Mouse (Mus musculus) G1E (cell line): ENCODE measurements at regions not wholly inside any gene's neighbourhood (a gene's known extent, or its start where the extent isn't known, plus 50 kb on each side); places are given as distances from the start of the nearest gene placed in this dataset.

Experiments used
- ATAC-seq: 2 replicates; pipeline ENCODE4 v1.8.0; 2016; ENCODE audit warnings: mild to moderate bottlenecking; ENCODE audit not compliant: insufficient number of reproducible peaks, poor library complexity, low FRiP score, severe bottlenecking; ENCODE audit errors: extremely low read depth
- DNase-seq: peaks from one replicate; pipeline ENCODE4 v3.0.0; 2012; ENCODE audit warnings: low spot score
- H3K27me3 ChIP-seq: 2 replicates; pipeline ENCODE4 v1.6.1; 2012; ENCODE audit warnings: mild to moderate bottlenecking, low read length, inconsistent platforms; ENCODE audit not compliant: insufficient read depth
- H3K36me3 ChIP-seq: replicated peaks from 2 replicates; pipeline ENCODE3; 2012; ENCODE audit warnings: mild to moderate bottlenecking, inconsistent platforms
- H3K4me1 ChIP-seq: 2 replicates; pipeline ENCODE4 v1.6.1; 2012; ENCODE audit warnings: low read depth, low read length, inconsistent platforms, mixed read lengths; ENCODE audit not compliant: insufficient read depth
- H3K4me3 ChIP-seq: 2 replicates; pipeline ENCODE4 v1.5.1; 2012; ENCODE audit warnings: low read depth, mild to moderate bottlenecking, inconsistent platforms, low read length, moderate library complexity, mixed read lengths
- H3K9me3 ChIP-seq: replicated peaks from 2 replicates; pipeline ENCODE4 v1.6.1; 2012; ENCODE audit warnings: inconsistent platforms
- CTCF ChIP-seq: IDR thresholded peaks from 2 replicates; pipeline ENCODE4 v1.5.1; 2012; ENCODE audit warnings: low read depth, low read length, inconsistent platforms, mixed read lengths
- GATA1 ChIP-seq: IDR thresholded peaks from 2 replicates; pipeline ENCODE4 v1.6.1; 2012; ENCODE audit warnings: borderline replicate concordance, low read length, inconsistent platforms, mixed read lengths
- GATA2 ChIP-seq: IDR thresholded peaks from 2 replicates; pipeline ENCODE4 v1.6.1; 2012; ENCODE audit warnings: low read depth, low read length, inconsistent platforms, borderline replicate concordance
- POLR2AphosphoS5 ChIP-seq: IDR thresholded peaks from 2 replicates; pipeline ENCODE4 v1.6.1; 2012; ENCODE audit warnings: low read depth, low read length, inconsistent platforms; ENCODE audit not compliant: insufficient replicate concordance
- TAL1 ChIP-seq: conservative IDR thresholded peaks from 2 replicates; pipeline ENCODE4 v1.6.1; 2012; ENCODE audit warnings: low read depth, low read length, inconsistent platforms, mixed read lengths

DNA sequence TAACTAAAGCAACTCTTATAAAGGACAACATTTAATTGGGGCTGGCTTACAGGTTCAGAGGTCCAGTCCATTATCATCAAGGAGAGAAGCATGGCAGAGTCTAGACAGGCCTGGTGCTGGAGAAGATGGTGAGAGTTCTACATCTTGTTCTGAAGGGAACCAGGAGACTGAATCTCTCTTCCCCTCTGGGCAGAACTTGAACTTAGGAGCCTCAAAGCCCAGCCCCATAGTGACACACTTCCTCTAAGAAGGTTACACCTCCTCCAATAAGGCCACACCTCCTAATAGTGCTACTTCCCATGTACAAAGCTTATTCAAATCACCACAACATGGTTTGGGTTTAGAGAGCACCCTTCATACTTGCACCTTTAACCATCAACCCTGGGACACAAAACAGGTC lies 136.5 kb upstream of the Nabp1 start:
- no peaks in the 10 kb centered on the region for H3K4me1 ChIP-seq
- no peaks in the 10 kb centered on the region for H3K36me3 ChIP-seq
- peaks cover 2% of the 10 kb centered on the region; the same call in 1 of the 2 replicates for H3K27me3 ChIP-seq
- H3K4me3 ChIP-seq, result no peak overlapping the region
- no peaks in the 10 kb centered on the region for H3K9me3 ChIP-seq
- DNase-seq (no peak), ATAC-seq (no peak)
- no peak for TF ChIP-seq GATA1
- no peak for TF ChIP-seq POLR2AphosphoS5
- no peak for TF ChIP-seq CTCF
- no peak for TF ChIP-seq GATA2
- no peak for TF ChIP-seq TAL1

DNA sequence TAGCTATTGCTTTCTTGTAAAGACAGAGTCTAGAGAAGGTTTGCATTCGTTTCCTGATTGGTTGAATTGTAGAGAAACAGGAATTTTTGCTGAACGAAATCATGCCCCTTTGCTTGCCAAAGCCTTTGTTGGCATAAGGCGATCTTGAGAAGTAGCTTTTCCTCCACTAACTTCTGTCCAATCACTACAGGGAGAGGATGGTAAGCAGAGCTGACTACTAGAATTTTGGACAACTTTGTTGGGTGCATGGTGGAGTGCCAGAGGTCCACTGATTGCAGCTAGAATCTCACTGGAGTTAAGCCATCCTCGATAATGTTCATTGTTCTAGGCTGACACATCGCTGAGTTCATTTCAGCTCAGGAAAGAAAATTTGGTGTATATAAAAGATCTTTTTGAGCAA lies 131.1 kb upstream of the Nabp1 start:
- no peaks in the 10 kb centered on the region; the same call in 1 of the 2 replicates for H3K27me3 ChIP-seq
- no peaks in the 10 kb centered on the region for H3K36me3 ChIP-seq
- H3K9me3 ChIP-seq, result no peaks in the 10 kb centered on the region
- TF ChIP-seq CTCF (no peak), GATA1 (no peak), GATA2 (no peak), TAL1 (no peak), POLR2AphosphoS5 (no peak)
- H3K4me3 ChIP-seq, result no peak overlapping the region
- no peaks in the 10 kb centered on the region for H3K4me1 ChIP-seq
- DNase-seq (no peak), ATAC-seq (no peak)

DNA sequence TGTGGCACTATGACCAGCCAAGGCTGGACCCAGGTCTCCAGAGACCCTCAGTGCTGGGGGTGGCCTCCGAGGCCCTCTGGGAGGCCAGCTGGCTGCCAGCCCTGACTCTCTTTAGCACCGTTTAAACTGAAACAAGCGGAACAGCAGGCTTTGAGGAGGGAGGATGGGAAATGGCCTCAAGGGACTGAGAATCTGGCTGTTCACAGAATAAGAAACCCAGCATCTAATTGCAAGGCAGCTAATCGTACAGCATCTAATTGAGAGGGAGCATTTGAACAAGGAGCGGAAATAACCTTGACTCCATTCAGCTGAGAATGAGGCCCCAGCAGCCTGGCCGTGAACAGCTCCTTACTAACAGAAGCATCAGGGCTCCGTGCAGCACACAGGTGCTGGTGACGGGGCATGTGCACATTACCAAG lies 129.2 kb upstream of the Nabp1 start:
- TF ChIP-seq POLR2AphosphoS5 (no peak), GATA1 (no peak), CTCF (no peak), TAL1 (no peak), GATA2 (no peak)
- no peaks in the 10 kb centered on the region for H3K4me1 ChIP-seq

DNA sequence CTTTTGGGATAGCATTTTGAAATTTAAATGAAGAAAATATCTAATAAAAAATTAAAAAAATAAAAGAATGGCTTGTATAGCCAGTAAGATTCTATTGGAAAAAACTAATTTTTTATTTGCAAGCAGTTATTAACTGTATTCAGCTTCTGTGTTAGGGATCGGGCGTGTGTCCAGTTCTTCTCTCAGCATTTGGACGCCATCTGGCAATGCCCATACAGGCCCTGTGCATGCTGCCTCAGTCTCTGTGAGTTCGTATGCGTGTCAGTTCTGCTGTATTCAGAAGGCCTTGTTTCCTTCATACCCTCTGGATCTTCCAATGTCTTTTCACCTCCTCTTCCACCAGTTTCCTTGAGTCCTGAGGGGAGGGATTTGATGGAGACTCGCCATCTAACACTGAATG lies 123.8 kb upstream of the Nabp1 start:
- Histone ChIP-seq H3K36me3 (no peaks in the 10 kb centered on the region), H3K4me1 (no peaks in the 10 kb centered on the region; the same call in 1 of the 2 replicates), H3K4me3 (no peak overlapping the region), H3K27me3 (peaks cover 8% of the 10 kb centered on the region; the same call in 1 of the 2 replicates), H3K9me3 (no peaks in the 10 kb centered on the region)
- TF ChIP-seq TAL1, result no peak
- TF ChIP-seq GATA2, result no peak
- TF ChIP-seq CTCF, result no peak
- TF ChIP-seq GATA1, result no peak
- TF ChIP-seq POLR2AphosphoS5, result no peak
- no peak for DNase-seq
- ATAC-seq, result no peak

More for the DNA sequence above, 129.2 kb upstream of the Nabp1 start:
- Histone ChIP-seq H3K9me3 (no peaks in the 10 kb centered on the region), H3K27me3 (no peaks in the 10 kb centered on the region; the same call in none of the 2 replicates), H3K36me3 (no peaks in the 10 kb centered on the region), H3K4me3 (no peak overlapping the region)
- DNase-seq, result no peak
- ATAC-seq, result no peak

DNA sequence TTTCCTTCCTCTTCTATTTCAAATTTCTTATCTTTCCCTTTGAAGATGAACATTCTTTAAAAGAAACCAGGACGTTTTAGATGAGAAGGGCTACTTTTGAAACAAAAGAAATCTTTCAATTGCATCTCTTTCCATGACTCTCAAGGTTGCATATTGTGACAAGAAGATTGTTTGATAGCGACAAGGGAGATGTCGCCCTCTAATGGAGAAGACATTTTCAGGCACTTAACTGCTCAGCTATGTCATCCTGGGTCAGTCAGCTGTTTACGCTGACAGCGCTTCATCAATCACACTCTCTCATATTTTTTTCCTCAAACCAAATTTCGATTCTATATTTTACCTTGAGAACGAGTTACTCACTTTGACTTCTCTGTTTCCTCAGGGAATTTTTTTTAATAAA lies 122.2 kb upstream of the Nabp1 start:
- no peak for DNase-seq
- peak; percentile 30; the same call in 1 of the 2 replicates for ATAC-seq
- H3K36me3 ChIP-seq, result no peaks in the 10 kb centered on the region

DNA sequence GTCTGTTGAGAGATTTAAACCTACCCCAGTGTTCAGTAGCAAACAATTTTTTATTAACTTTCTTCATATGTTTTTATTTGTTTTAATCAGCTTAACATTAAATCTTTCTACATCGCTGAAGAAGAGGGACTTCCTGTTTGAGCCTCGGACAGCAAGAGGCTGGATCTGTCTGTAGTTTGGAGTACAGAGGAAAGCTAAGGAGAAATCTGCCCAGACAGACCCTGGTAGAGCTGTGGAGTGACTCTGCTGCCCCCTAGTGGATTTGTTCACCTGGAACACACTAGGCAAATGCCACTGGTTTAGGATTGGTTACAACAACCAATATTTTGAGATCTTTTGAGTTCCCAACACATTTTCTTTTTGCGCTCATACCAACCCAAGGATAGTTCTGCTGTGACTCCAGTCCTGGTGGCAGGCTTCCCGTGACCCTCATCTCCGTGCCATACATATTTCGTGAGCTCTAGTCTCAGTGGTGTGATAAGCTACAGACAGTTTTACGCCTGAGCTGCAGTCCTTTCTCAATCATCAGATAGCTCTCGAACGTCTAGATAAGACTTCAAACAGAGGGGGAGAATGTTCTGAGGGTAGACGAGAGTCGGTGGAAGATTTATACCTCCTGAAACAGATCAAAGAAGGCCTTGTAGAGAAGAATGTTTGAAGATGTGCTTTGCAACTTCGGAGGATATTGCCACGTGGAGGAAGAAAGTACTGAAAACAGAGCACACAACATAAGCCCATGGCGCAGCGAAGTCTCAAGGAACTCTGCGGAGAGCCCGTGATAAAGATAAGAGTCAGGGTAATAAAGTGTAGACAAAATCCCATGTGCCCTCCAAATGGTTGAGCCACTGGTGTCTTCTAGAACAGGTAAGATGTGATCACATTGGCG lies 119.0 kb upstream of the Nabp1 start:
- Histone ChIP-seq H3K4me3 (no peak overlapping the region), H3K36me3 (no peaks in the 10 kb centered on the region), H3K4me1 (peaks cover 8% of the 10 kb centered on the region), H3K9me3 (no peaks in the 10 kb centered on the region), H3K27me3 (peaks cover 9% of the 10 kb centered on the region)
- DNase-seq, result peak; percentile 40
- TF ChIP-seq CTCF (peak; percentile 87), GATA1 (no peak)
- ATAC-seq, result peak; percentile 59

More for the DNA sequence above, 122.2 kb upstream of the Nabp1 start:
- TF ChIP-seq CTCF (peak; percentile 25; the same call in 1 of the 2 replicates), POLR2AphosphoS5 (no peak)
- Histone ChIP-seq H3K4me1 (no peaks in the 10 kb centered on the region; the same call in 1 of the 2 replicates), H3K9me3 (no peaks in the 10 kb centered on the region), H3K27me3 (peaks cover 8% of the 10 kb centered on the region; the same call in 1 of the 2 replicates), H3K4me3 (no peak overlapping the region)

DNA sequence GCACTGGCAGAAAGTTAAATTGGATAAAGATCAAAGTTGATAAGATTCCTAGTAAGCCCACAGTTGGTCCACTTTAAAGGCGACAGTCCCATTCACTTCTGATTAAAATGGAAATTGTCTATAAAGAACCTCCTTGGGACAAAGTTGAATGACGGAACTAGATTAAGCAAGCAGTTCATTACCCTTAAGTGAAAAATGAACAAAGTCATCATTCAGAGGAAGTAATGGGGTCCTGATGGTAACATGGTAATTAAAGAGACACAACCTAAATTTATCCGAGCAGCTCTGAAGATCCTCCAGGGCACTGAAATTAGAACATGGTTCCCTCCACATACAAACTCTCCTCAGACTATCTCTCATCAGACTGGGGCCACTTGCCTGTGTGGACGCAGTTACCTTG lies 116.4 kb upstream of the Nabp1 start:
- Histone ChIP-seq H3K4me3 (no peak overlapping the region), H3K36me3 (no peaks in the 10 kb centered on the region), H3K4me1 (peaks cover 8% of the 10 kb centered on the region), H3K9me3 (no peaks in the 10 kb centered on the region), H3K27me3 (peaks cover 7% of the 10 kb centered on the region; the same call in 1 of the 2 replicates)
- DNase-seq (no peak), ATAC-seq (no peak)
- TF ChIP-seq TAL1, result no peak
